ENCODE assay signal across 12 mouse cellular contexts in genomic region chr12:39527216-39527600, GRCm38 (mm10).
"Had no signal": no experiment of that assay in that cellular context is flagged by ENCODE, and none has a peak within 500 bp of the region (broad histone marks: within the 10 kb centered on the region; RNA-seq: fewer than 3 reads in every experiment).

No protein-coding gene starts in this region.

- H3K4me2 ChIP-seq: liver, embryonic 11.5 days; liver, embryonic 15.5 days; neural tube, embryonic 12.5 days had no signal

- DNase-seq: kidney, adult 8-10 months; kidney, postnatal 10 days; lung, adult 2 months; lung, postnatal 10 days; thymus, adult 18-20 months; thymus, postnatal 14 days had no signal

- H3K36me3 ChIP-seq: limb, embryonic 10.5 days; liver, embryonic 15.5 days; neural tube, embryonic 12.5 days had no signal

- H3K27me3 ChIP-seq: liver, embryonic 15.5 days; megakaryocyte, embryonic 14.5 days; neural tube, embryonic 12.5 days had no signal

- H3K4me3 ChIP-seq: limb, embryonic 10.5 days; liver, embryonic 15.5 days; megakaryocyte, embryonic 14.5 days; neural tube, embryonic 12.5 days had no signal

- H3K9ac ChIP-seq: liver, embryonic 15.5 days; neural tube, embryonic 12.5 days had no signal

- H3K27ac ChIP-seq: limb, embryonic 10.5 days; liver, embryonic 15.5 days; macrophage; neural tube, embryonic 12.5 days had no signal

- H3K9me3 ChIP-seq: limb, embryonic 10.5 days; liver, embryonic 15.5 days; megakaryocyte, embryonic 14.5 days; neural tube, embryonic 12.5 days had no signal

- H3K4me1 ChIP-seq: limb, embryonic 10.5 days; liver, embryonic 15.5 days; megakaryocyte, embryonic 14.5 days; neural tube, embryonic 12.5 days had no signal
